Mouse (Mus musculus): Measurements from ENCODE around the gene Rps6ka2. TPM values are rescaled to one million over a fixed set of nuclear protein-coding genes. Genes with fewer than 3 reads are reported as not detected.
A peak's percentile ranks its signal among the peaks of the same experiment; 100 is the strongest.

Gene Rps6ka2
- polyA plus RNA-seq, 1 experiment, result 33.3 TPM

DNA sequence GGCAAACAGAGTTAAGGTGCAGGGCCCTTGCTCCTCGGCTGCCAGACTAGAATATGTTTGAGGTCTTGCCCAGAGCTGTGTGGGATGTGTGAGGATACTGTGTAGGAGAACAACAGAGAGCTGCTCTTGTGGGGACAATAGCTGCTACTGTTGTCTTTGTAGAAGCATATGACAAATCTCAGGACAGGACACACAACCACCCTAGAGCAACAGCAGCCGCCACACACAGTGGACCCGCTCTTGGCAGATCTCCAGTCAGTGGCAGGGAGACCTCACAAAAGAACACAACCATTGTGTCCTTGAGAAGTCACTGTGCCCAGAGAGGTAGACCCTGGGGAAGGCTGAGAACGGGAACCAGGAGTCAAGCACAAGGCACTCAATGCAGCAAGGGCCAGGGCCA lies 42.0 kb downstream of the Rps6ka2 start:
- TF ChIP-seq CTCF (IDR thresholded peaks at IDR 0.05; ENCODE audit: borderline replicate concordance, extremely low read depth, insufficient read depth, insufficient read length), result no peak
- TF ChIP-seq POLR2A (IDR thresholded peaks at IDR 0.05; ENCODE audit: borderline replicate concordance, extremely low read depth, insufficient read depth, insufficient read length, poor library complexity, severe bottlenecking), result no peak
- DNase-seq (ENCODE audit: low read depth), result no peak

DNA sequence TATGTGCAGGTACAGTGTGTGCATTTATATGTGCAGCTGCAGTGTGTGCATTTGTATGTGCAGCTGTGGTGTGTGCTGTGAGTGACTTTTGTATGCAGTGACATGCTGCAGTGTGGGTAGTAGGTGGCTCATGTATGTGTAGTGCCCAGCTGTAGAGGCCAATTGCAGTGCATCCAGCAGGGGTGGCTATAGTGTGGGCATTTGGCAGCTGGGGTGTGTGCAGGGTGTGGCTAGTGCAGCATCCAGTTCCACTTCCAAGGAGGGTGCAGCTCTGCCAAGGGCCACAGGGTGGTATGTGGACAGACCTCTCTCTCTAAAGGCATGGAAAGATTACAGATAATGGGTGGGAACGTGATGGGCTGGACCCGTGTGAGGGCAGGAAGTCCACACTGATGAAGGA lies 43.3 kb downstream of the Rps6ka2 start:
- no peak for DNase-seq (ENCODE audit: low read depth)
- no peak for TF ChIP-seq CTCF (IDR thresholded peaks at IDR 0.05; ENCODE audit: borderline replicate concordance, extremely low read depth, insufficient read depth, insufficient read length)
- no peak for TF ChIP-seq POLR2A (IDR thresholded peaks at IDR 0.05; ENCODE audit: borderline replicate concordance, extremely low read depth, insufficient read depth, insufficient read length, poor library complexity, severe bottlenecking)

DNA sequence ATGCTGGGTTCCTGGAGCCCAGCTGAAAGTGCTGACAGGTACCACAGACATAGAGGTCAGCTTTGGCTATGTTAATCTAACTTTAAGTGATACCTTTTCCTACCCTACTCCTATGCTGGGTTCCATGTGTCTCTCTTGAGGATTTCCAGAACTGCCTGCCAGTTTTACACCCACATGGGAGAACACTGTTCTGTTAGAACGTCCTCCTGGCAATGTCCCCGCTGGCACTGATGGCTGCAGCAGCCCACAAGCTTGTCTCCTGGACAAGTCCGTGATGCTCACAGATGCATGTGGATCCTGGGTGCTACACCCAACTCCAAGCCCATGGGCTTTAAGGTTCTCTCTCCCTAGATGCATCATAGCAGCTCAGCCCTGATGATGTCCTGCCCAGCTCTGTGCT lies 44.1 kb downstream of the Rps6ka2 start:
- no peak for DNase-seq (ENCODE audit: low read depth)
- TF ChIP-seq POLR2A (IDR thresholded peaks at IDR 0.05; ENCODE audit: borderline replicate concordance, extremely low read depth, insufficient read depth, insufficient read length, poor library complexity, severe bottlenecking), result no peak
- TF ChIP-seq CTCF (IDR thresholded peaks at IDR 0.05; ENCODE audit: borderline replicate concordance, extremely low read depth, insufficient read depth, insufficient read length), result no peak

DNA sequence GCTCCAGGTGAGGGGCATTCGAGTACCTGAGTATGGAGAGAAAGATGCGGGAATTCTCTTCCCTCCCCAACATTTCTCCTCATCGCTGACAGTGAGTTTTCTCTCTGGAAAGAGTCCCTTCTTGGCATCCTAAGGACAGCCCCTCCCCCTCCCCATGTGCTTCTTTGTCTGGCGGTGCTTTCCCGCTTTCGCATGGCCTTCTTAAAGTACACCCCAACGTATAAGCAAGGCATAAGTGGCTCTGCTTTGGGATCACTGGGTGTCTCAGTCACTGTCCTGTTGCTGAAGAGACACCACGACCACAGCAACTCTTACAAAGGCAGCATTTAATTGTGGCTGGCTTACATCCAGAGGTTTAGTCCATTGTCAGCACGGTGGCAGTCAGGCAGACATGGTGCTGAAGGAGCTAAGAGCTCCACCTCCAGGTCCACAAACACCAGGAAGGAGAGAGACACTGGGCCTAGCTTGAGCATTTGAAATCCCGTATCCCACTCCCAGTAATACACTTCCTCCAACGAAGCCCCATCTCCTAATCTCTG lies 47.9 kb downstream of the Rps6ka2 start:
- no peak for TF ChIP-seq CTCF (IDR thresholded peaks at IDR 0.05; ENCODE audit: borderline replicate concordance, extremely low read depth, insufficient read depth, insufficient read length)
- TF ChIP-seq POLR2A (IDR thresholded peaks at IDR 0.05; ENCODE audit: borderline replicate concordance, extremely low read depth, insufficient read depth, insufficient read length, poor library complexity, severe bottlenecking), result no peak
- peak; percentile 71 for DNase-seq (ENCODE audit: low read depth)

DNA sequence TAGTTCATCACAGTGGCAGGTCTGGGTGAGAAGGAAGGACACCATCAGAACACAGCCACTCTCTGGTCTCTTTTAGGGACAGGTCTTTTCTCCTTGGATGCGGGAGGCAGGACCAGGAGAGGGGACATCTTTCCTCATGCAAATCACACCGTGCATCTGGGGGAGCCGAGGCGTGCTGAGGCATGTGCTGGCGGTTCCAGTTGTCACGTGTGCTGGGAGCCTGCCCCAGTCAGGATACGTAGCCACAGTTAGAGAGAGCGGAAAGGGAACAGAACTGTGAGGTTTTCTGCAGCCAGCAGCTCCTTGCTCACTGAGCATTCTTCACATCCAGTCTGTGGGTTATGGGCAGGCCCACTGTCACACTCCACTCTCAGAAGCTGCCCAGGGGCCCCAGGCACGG lies 48.5 kb downstream of the Rps6ka2 start:
- peak; percentile 45 for DNase-seq (ENCODE audit: low read depth)
- no peak for TF ChIP-seq CTCF (IDR thresholded peaks at IDR 0.05; ENCODE audit: borderline replicate concordance, extremely low read depth, insufficient read depth, insufficient read length)
- no peak for TF ChIP-seq POLR2A (IDR thresholded peaks at IDR 0.05; ENCODE audit: borderline replicate concordance, extremely low read depth, insufficient read depth, insufficient read length, poor library complexity, severe bottlenecking)

DNA sequence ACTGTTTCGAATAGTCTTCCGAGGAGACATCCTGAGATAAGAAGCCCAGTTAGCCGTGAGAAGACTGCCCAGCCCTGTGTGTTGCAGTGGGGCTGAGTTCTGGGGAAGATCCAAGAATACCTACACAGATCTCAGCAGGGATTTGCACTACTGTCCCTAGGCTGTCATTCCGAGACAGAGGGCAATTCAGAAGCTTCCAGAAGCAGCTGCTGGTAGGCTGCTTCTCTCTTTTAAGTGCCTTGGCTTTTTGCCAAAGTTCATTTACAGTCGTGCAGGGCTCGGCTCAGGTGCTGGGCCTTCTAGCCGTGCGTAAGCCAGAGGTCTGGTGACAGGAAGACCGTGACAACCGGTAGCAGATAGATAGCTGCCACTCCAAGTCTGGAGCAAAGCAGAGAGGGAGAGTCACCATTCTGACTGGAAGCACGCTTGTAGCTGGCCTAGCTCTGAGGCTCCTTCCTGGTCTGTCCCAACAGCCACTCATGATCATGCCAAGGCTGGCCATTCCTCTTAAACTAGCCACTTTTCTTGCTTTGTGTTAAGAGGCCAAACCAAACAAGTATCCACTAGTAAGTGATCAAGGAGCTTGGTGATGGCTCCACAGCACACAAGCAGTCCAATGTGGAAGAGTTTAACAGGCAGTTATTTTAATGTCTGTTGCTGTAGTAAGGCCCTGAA lies 49.3 kb downstream of the Rps6ka2 start:
- peak; percentile 66 for DNase-seq (ENCODE audit: low read depth)

DNA sequence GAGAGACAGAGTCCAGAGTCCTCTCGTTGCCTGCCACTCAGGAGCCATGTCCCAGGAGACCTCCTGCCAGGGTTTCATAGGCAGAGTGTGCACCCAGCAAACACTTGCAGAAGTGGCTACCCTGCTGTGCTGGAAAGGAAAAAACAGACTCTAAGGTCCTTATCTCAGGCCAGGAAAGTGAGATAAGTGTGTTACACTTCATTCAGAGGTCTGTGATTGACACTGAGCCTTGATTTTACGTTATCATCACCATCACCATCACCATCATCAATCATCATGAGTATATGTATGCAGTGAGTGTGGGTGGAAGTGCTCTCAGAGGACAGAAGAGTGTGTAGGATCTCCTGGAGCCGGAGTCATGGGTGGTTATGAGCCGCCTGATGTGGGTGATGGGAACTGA lies 51.4 kb downstream of the Rps6ka2 start:
- DNase-seq (ENCODE audit: low read depth), result no peak
- no peak for TF ChIP-seq POLR2A (IDR thresholded peaks at IDR 0.05; ENCODE audit: borderline replicate concordance, extremely low read depth, insufficient read depth, insufficient read length, poor library complexity, severe bottlenecking)
- TF ChIP-seq CTCF (IDR thresholded peaks at IDR 0.05; ENCODE audit: borderline replicate concordance, extremely low read depth, insufficient read depth, insufficient read length), result no peak

More for the DNA sequence above, 49.3 kb downstream of the Rps6ka2 start:
- TF ChIP-seq CTCF (IDR thresholded peaks at IDR 0.05; ENCODE audit: borderline replicate concordance, extremely low read depth, insufficient read depth, insufficient read length) (no peak), POLR2A (IDR thresholded peaks at IDR 0.05; ENCODE audit: borderline replicate concordance, extremely low read depth, insufficient read depth, insufficient read length, poor library complexity, severe bottlenecking) (no peak)

DNA sequence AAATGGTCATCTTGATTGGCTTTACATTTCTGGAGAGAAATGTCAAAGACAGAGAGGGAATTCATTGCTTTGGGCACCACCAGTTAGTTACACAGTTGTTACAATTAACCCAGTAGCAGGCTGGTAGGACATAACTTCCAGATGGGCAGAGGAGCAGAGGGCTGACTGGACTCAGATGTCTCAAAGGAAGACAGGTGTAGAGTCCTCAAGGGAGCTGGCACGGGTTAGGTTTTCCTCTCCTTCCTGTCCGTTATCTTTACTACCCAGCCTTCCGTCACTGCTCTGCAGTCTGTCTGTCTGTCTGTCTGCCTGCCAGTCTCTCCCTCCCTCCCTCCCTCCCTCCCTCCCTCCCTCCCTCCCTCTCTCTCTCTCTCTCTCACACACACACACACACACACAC lies 52.3 kb downstream of the Rps6ka2 start:
- DNase-seq (ENCODE audit: low read depth), result no peak
- TF ChIP-seq POLR2A (IDR thresholded peaks at IDR 0.05; ENCODE audit: borderline replicate concordance, extremely low read depth, insufficient read depth, insufficient read length, poor library complexity, severe bottlenecking) (no peak), CTCF (IDR thresholded peaks at IDR 0.05; ENCODE audit: borderline replicate concordance, extremely low read depth, insufficient read depth, insufficient read length) (no peak)

DNA sequence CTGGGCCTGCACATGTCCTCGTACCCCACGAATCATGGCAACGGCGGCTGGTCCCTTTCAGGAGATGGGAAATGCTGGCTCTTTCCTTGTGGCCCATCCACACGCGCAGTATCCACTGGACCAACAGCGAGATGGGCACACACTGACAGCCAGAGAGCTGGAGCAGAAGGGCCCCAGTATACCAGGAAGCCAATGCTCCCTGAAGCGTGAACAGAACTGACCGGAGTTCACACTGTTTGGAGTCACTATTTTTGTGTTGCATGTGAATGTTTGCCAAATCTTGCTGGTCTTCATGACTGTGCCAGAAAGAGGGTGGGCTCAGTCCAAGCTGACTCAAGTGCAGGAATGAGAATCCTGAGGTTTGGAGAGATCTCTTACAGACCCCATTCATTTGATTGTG lies 58.6 kb downstream of the Rps6ka2 start:
- TF ChIP-seq POLR2A (IDR thresholded peaks at IDR 0.05; ENCODE audit: borderline replicate concordance, extremely low read depth, insufficient read depth, insufficient read length, poor library complexity, severe bottlenecking) (no peak), CTCF (IDR thresholded peaks at IDR 0.05; ENCODE audit: borderline replicate concordance, extremely low read depth, insufficient read depth, insufficient read length) (no peak)
- peak; percentile 53 for DNase-seq (ENCODE audit: low read depth)

DNA sequence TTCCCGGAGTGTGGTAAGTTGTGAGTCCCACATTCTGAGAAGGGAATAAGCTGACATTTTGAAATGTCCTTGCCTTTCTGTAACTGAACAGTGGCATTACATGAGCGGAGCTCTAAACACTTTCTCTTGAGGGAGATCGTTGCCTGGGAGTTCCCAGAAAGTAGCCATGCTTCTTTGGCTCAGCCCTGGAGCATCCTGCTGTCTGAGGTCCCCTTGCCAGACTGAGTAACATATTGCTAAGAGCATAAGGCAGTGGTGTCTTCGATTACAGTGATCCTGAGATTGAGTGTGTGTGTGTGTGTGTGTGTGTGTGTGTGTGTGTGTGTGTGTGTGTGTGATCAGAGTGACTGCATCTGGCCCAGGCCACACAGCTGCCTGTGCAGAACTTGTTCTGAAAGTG lies 61.4 kb downstream of the Rps6ka2 start:
- no peak for TF ChIP-seq CTCF (IDR thresholded peaks at IDR 0.05; ENCODE audit: borderline replicate concordance, extremely low read depth, insufficient read depth, insufficient read length)
- DNase-seq (ENCODE audit: low read depth), result no peak

DNA sequence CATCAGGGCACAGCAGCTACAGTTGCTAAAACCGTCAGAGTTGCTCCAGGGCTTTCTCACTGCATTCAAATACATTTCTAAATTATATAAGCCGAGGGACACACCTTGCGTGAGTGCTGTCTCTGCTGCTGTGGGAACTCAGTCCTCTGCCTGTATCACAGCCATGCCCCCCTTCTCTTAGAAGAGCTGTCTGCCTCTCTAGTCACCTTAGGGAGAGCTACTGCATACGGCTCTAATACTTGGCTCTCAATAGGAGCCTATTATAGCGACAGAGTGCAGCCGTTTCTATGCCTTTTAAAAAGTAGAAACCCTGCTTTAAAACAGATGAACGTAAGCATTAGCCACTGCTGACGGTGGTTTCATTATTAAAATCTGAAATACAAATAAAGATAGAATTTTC lies 61.9 kb downstream of the Rps6ka2 start:
- DNase-seq (ENCODE audit: low read depth), result no peak
- TF ChIP-seq CTCF (IDR thresholded peaks at IDR 0.05; ENCODE audit: borderline replicate concordance, extremely low read depth, insufficient read depth, insufficient read length) (no peak), POLR2A (IDR thresholded peaks at IDR 0.05; ENCODE audit: borderline replicate concordance, extremely low read depth, insufficient read depth, insufficient read length, poor library complexity, severe bottlenecking) (no peak)

DNA sequence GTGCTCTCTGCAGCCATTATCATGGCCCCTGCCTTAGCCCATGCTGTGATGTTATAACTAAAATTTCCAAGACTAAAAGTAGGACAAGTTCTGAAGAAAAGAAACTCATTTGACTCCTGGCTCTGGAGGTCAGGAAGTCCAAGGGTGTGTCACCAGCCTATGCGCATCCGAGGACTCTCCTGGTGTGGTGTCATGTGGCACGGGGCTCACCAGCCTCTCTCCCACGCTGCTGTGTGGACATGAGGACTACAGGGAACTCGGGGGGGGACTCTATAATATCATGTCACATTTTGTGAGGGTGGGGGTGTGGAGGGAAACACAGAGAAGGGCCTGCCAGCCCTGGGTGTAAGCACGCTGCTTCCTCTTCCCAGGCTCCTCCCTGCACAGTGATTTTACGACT lies 62.5 kb downstream of the Rps6ka2 start:
- TF ChIP-seq CTCF (IDR thresholded peaks at IDR 0.05; ENCODE audit: borderline replicate concordance, extremely low read depth, insufficient read depth, insufficient read length) (no peak), POLR2A (IDR thresholded peaks at IDR 0.05; ENCODE audit: borderline replicate concordance, extremely low read depth, insufficient read depth, insufficient read length, poor library complexity, severe bottlenecking) (no peak)
- no peak for DNase-seq (ENCODE audit: low read depth)
